Mouse (Mus musculus) heart, embryonic 15.5 days (tissue): ENCODE measurements around the gene Baiap2l1. TPM values are rescaled to one million over a fixed set of nuclear protein-coding genes. Genes with fewer than 3 reads are reported as not detected.

Experiments used
- ATAC-seq: fragments of 200-750 bp; cut with Nextera tagmentation; replicated peaks from 2 replicates; pipeline ENCODE4 v1.8.0; 2017; ENCODE audit warnings: low read depth, moderate TSS enrichment; ENCODE audit not compliant: insufficient number of reproducible peaks, insufficient read depth, low FRiP score
- H3K27ac ChIP-seq: fragments of 300-500 bp; sonication (generic); 2 replicates; pipeline ENCODE4 v1.5.1; 2015; ENCODE audit warnings: mild to moderate bottlenecking, inconsistent platforms
- H3K27me3 ChIP-seq: fragments of 300-500 bp; sonication (generic); 2 replicates; pipeline ENCODE4 v1.6.1; 2015; ENCODE audit warnings: inconsistent platforms
- H3K36me3 ChIP-seq: fragments of 300-500 bp; sonication (generic); 2 replicates; pipeline ENCODE4 v1.6.1; 2015; ENCODE audit warnings: mild to moderate bottlenecking, inconsistent platforms
- H3K4me1 ChIP-seq: fragments of 300-500 bp; sonication (generic); replicated peaks from 2 replicates; pipeline ENCODE4 v1.6.1; 2015; ENCODE audit warnings: inconsistent platforms
- H3K4me2 ChIP-seq: fragments of 300-500 bp; sonication (generic); 2 replicates; pipeline ENCODE4 v1.6.1; 2015; ENCODE audit warnings: inconsistent platforms, mild to moderate bottlenecking, moderate library complexity
- H3K4me3 ChIP-seq: fragments of 300-500 bp; sonication (generic); 2 replicates; pipeline ENCODE4 v1.5.1; 2015; ENCODE audit warnings: mild to moderate bottlenecking, inconsistent platforms
- H3K9ac ChIP-seq: fragments of 300-500 bp; sonication (generic); 2 replicates; pipeline ENCODE4 v1.6.1; 2015; ENCODE audit warnings: mild to moderate bottlenecking, inconsistent platforms
- H3K9me3 ChIP-seq: fragments of 300-500 bp; sonication (generic); replicated peaks from 2 replicates; pipeline ENCODE4 v1.6.1; 2016; ENCODE audit warnings: inconsistent platforms
- WGBS: fragments of 180-500 bp; shearing (Covaris S2); methylation state at CpG from one replicate; pipeline ENCODE4 v1.1.7; 2015; ENCODE audit warnings: mixed read lengths; 5-methylcytosine and 5-hydroxymethylcytosine counted together
- polyA plus RNA-seq: library from polyadenylated mRNA; unstranded; fragments of >200 nt; fragmentation: Nextera tagmentation; extraction: Ambion mirVana; gene quantifications from 2 replicates; pipeline ENCODE4 v1.2.1, GENCODE M21; 2015

Gene Baiap2l1
- polyA plus RNA-seq, 1 experiment from 2014 or later = 11.4 TPM

GRCm38 (mm10) chr5:144222811-144223502 is 135.0 kb downstream of the Baiap2l1 start:
- H3K27ac ChIP-seq = peak overlapping the region; percentile 82

GRCm38 (mm10) chr5:144221305-144221704 is 136.6 kb downstream of the Baiap2l1 start:
- Histone ChIP-seq H3K4me2 (no peak overlapping the region), H3K9ac (no peak overlapping the region), H3K36me3 (no peaks in the 10 kb centered on the region), H3K4me1 (peaks cover 12% of the 10 kb centered on the region), H3K4me3 (no peak overlapping the region), H3K27me3 (no peaks in the 10 kb centered on the region), H3K9me3 (no peaks in the 10 kb centered on the region), H3K27ac (no peak overlapping the region)
- ATAC-seq = no peak
- WGBS = 61% methylated on average over 4 of the region's 4 CpGs

More at GRCm38 (mm10) chr5:144222811-144223502, 135.0 kb downstream of the Baiap2l1 start:
- 2% methylated on average over 25 of the region's 25 CpGs for WGBS
- H3K9ac ChIP-seq = peak overlapping the region; percentile 67
- H3K27me3 ChIP-seq = no peaks in the 10 kb centered on the region
- H3K4me1 ChIP-seq = peaks cover 12% of the 10 kb centered on the region
- no peaks in the 10 kb centered on the region for H3K9me3 ChIP-seq
- peak; percentile 37 for ATAC-seq
- H3K4me2 ChIP-seq = peak overlapping the region; percentile 83
- no peaks in the 10 kb centered on the region for H3K36me3 ChIP-seq
- H3K4me3 ChIP-seq = peak overlapping the region; percentile 72

- no peaks in the 10 kb centered on the region for H3K27me3 ChIP-seq
- no peak overlapping the region for H3K9ac ChIP-seq
- no peak for ATAC-seq
- H3K4me1 ChIP-seq = peaks cover 12% of the 10 kb centered on the region
- 0 out of 2 replicates have a peak, but pooled peaks cover 2% of the 10 kb centered on the region for H3K36me3 ChIP-seq
- no peaks in the 10 kb centered on the region for H3K9me3 ChIP-seq
- H3K27ac ChIP-seq = no peak overlapping the region
- WGBS = 89% methylated on average over 5 of the region's 5 CpGs
- no peak overlapping the region for H3K4me3 ChIP-seq
- no peak overlapping the region for H3K4me2 ChIP-seq
These were observed 138.0 kb downstream of the Baiap2l1 start for GRCm38 (mm10) chr5:144219936-144220335.

- 66% methylated on average over 12 of the region's 12 CpGs for WGBS
- no peak overlapping the region for H3K4me3 ChIP-seq
- no peak overlapping the region for H3K4me2 ChIP-seq
- no peaks in the 10 kb centered on the region for H3K27me3 ChIP-seq
- 0 out of 2 replicates have a peak, but pooled peaks cover 3% of the 10 kb centered on the region for H3K36me3 ChIP-seq
- peaks cover 10% of the 10 kb centered on the region for H3K4me1 ChIP-seq
- H3K9me3 ChIP-seq = no peaks in the 10 kb centered on the region
- no peak overlapping the region for H3K27ac ChIP-seq
- no peak for ATAC-seq
- H3K9ac ChIP-seq = no peak overlapping the region
These were observed 138.6 kb downstream of the Baiap2l1 start for GRCm38 (mm10) chr5:144219306-144219705.

GRCm38 (mm10) chr5:144218061-144218460 is 139.9 kb downstream of the Baiap2l1 start:
- no peak for ATAC-seq

GRCm38 (mm10) chr5:144215992-144216391 is 141.9 kb downstream of the Baiap2l1 start:
- Histone ChIP-seq H3K36me3 (peaks cover 21% of the 10 kb centered on the region), H3K27ac (no peak overlapping the region), H3K4me1 (no peaks in the 10 kb centered on the region), H3K27me3 (no peaks in the 10 kb centered on the region), H3K9me3 (no peaks in the 10 kb centered on the region), H3K4me2 (no peak overlapping the region), H3K9ac (no peak overlapping the region), H3K4me3 (no peak overlapping the region)
- 70% methylated on average over 2 of the region's 2 CpGs for WGBS
- no peak for ATAC-seq

More at GRCm38 (mm10) chr5:144218061-144218460, 139.9 kb downstream of the Baiap2l1 start:
- Histone ChIP-seq H3K27ac (no peak overlapping the region), H3K4me3 (no peak overlapping the region), H3K27me3 (no peaks in the 10 kb centered on the region), H3K36me3 (peaks cover 14% of the 10 kb centered on the region; the same call in 1 of the 2 replicates), H3K9ac (no peak overlapping the region), H3K4me1 (peaks cover 10% of the 10 kb centered on the region), H3K4me2 (no peak overlapping the region), H3K9me3 (no peaks in the 10 kb centered on the region)
- 76% methylated on average over 7 of the region's 7 CpGs for WGBS

Other genes with a start within 250 kb of the Baiap2l1 start
- gene Bhlha15, start 167.8 kb downstream of the Baiap2l1 start, polyA plus RNA-seq = 0.09 and 0.24 TPM in 2 replicates
- 13.9 and 19.5 TPM in 2 replicates for gene Tecpr1, start 134.5 kb downstream of the Baiap2l1 start, polyA plus RNA-seq
- 153 and 183 TPM in 2 replicates for gene Bri3, start 113.7 kb downstream of the Baiap2l1 start, polyA plus RNA-seq
- 0.06 and 0.18 TPM in 2 replicates for gene Nptx2, start 187.8 kb upstream of the Baiap2l1 start, polyA plus RNA-seq